Mouse (Mus musculus) CH12.LX (cell line): ENCODE data around the gene Syt8. TPM values are rescaled to one million over a fixed set of nuclear protein-coding genes. Genes with fewer than 3 reads are reported as not detected.

Source experiments
- DNase-seq: peaks from one replicate; pipeline ENCODE4 v3.0.0-alpha.2; 2013; ENCODE audit errors: extremely low read depth
- H3K27ac ChIP-seq: 2 replicates; pipeline ENCODE4 v1.5.1; 2012; ENCODE audit warnings: low read depth, mild to moderate bottlenecking, control low read depth, moderate library complexity; ENCODE audit not compliant: insufficient read depth
- H3K27me3 ChIP-seq: replicated peaks from 2 replicates; pipeline ENCODE3; 2012; ENCODE audit warnings: inconsistent platforms
- H3K36me3 ChIP-seq, 2 experiments: replicated peaks in 1 of 2; 2 replicates each; pipeline versions ENCODE3 to v1.6.1; 2012; ENCODE audit warnings: inconsistent platforms in 1 of 2, low read length in 1 of 2, mild to moderate bottlenecking in 1 of 2, mixed read lengths in 1 of 2, moderate library complexity in 1 of 2; ENCODE audit not compliant: control insufficient read depth in 1 of 2, insufficient read depth in 1 of 2
- H3K4me1 ChIP-seq, 2 experiments: 2 replicates each; pipeline ENCODE4 v1.6.1; 2012; ENCODE audit warnings: inconsistent platforms in 1 of 2, moderate library complexity in 1 of 2; ENCODE audit not compliant: insufficient read depth in 2 of 2, control insufficient read depth in 1 of 2
- H3K4me2 ChIP-seq: 2 replicates; pipeline ENCODE4 v1.6.1; 2012; ENCODE audit warnings: low read depth, mild to moderate bottlenecking, control low read depth; ENCODE audit not compliant: poor library complexity, insufficient read depth, severe bottlenecking
- H3K4me3 ChIP-seq, 3 experiments: fragments of 150-350 bp in 1 of 3; sonication (generic) in 1 of 3; replicated peaks in 1 of 3; 2 replicates each; pipeline versions ENCODE3 to v1.5.1; 2011 to 2012; ENCODE audit warnings: low read depth in 2 of 3, low read length in 2 of 3, mild to moderate bottlenecking in 2 of 3, moderate library complexity in 2 of 3, control low read depth in 1 of 3, improper control_type of control experiment in 1 of 3, inconsistent platforms in 1 of 3, mixed read lengths in 1 of 3; ENCODE audit not compliant: poor library complexity in 1 of 3
- H3K79me2 ChIP-seq: replicated peaks from 2 replicates; pipeline ENCODE4 v1.6.1; 2012; ENCODE audit warnings: mild to moderate bottlenecking, moderate library complexity; ENCODE audit not compliant: control insufficient read depth, poor library complexity, insufficient read depth, severe bottlenecking; ENCODE audit errors: extremely low read depth
- H3K9ac ChIP-seq: 2 replicates; pipeline ENCODE4 v1.6.1; 2012; ENCODE audit warnings: low read depth, mild to moderate bottlenecking, control low read depth, moderate library complexity; ENCODE audit not compliant: insufficient read depth
- H3K9me3 ChIP-seq: replicated peaks from 2 replicates; pipeline ENCODE3; 2012; ENCODE audit warnings: low read length, inconsistent platforms, mixed read lengths
- BHLHE40 ChIP-seq: IDR thresholded peaks from 2 replicates; pipeline ENCODE4 v1.6.1; 2011; ENCODE audit warnings: mild to moderate bottlenecking, low read depth, low read length, improper control_type of control experiment
- CTCF ChIP-seq, 2 experiments: IDR thresholded peaks in 1 of 2; conservative IDR thresholded peaks in 1 of 2; 2 replicates each; pipeline ENCODE4 v1.5.1; 2011 to 2012; ENCODE audit warnings: low read depth in 2 of 2, low read length in 2 of 2, improper control_type of control experiment in 1 of 2, inconsistent platforms in 1 of 2, mild to moderate bottlenecking in 1 of 2, moderate library complexity in 1 of 2
- EP300 ChIP-seq: IDR thresholded peaks from 2 replicates; pipeline ENCODE4 v1.6.1; 2011; ENCODE audit warnings: low read length, improper control_type of control experiment
- ETS1 ChIP-seq: conservative IDR thresholded peaks from 2 replicates; pipeline ENCODE4 v1.6.1; 2012; ENCODE audit warnings: low read depth, mild to moderate bottlenecking, inconsistent platforms, low read length, improper control_type of control experiment, moderate library complexity
- GABPA ChIP-seq: IDR thresholded peaks from 2 replicates; pipeline ENCODE4 v1.6.1; 2012; ENCODE audit warnings: low read depth, low read length, improper control_type of control experiment, inconsistent platforms; ENCODE audit not compliant: insufficient replicate concordance
- HCFC1 ChIP-seq: IDR thresholded peaks from 2 replicates; pipeline ENCODE4 v1.6.1; 2012; ENCODE audit warnings: low read depth, mild to moderate bottlenecking, inconsistent platforms, low read length, improper control_type of control experiment
- IRF4 ChIP-seq: IDR thresholded peaks from 2 replicates; pipeline ENCODE4 v1.6.1; 2014; ENCODE audit warnings: low read depth, mild to moderate bottlenecking, inconsistent platforms, low read length, improper control_type of control experiment
- JUND ChIP-seq: conservative IDR thresholded peaks from 2 replicates; pipeline ENCODE4 v1.6.1; 2011; ENCODE audit warnings: low read depth, low read length, improper control_type of control experiment
- MAX ChIP-seq: IDR thresholded peaks from 2 replicates; pipeline ENCODE4 v1.6.1; 2011; ENCODE audit warnings: low read length, improper control_type of control experiment
- NRF1 ChIP-seq: IDR thresholded peaks from 2 replicates; pipeline ENCODE4 v1.6.1; 2014; ENCODE audit warnings: low read depth, mild to moderate bottlenecking, inconsistent platforms, low read length, improper control_type of control experiment, moderate library complexity
- PAX5 ChIP-seq: IDR thresholded peaks from 2 replicates; pipeline ENCODE4 v1.6.1; 2012; ENCODE audit warnings: low read length, inconsistent platforms, mixed read lengths
- RAD21 ChIP-seq: IDR thresholded peaks from 2 replicates; pipeline ENCODE4 v1.6.1; 2011; ENCODE audit warnings: low read depth, mild to moderate bottlenecking, low read length, improper control_type of control experiment, moderate library complexity
- RCOR1 ChIP-seq: conservative IDR thresholded peaks from 2 replicates; pipeline ENCODE4 v1.6.1; 2012; ENCODE audit warnings: low read depth, mild to moderate bottlenecking, inconsistent platforms, low read length, improper control_type of control experiment
- TCF12 ChIP-seq: IDR thresholded peaks from 2 replicates; pipeline ENCODE4 v1.6.1; 2014; ENCODE audit warnings: low read depth, mild to moderate bottlenecking, inconsistent platforms, low read length, improper control_type of control experiment
- UBTF ChIP-seq: IDR thresholded peaks from 2 replicates; pipeline ENCODE4 v1.6.1; 2012; ENCODE audit warnings: low read depth, mild to moderate bottlenecking, inconsistent platforms, low read length, improper control_type of control experiment, moderate library complexity
- USF1 ChIP-seq: IDR thresholded peaks from 2 replicates; pipeline ENCODE4 v1.6.1; 2014; ENCODE audit warnings: low read depth, mild to moderate bottlenecking, inconsistent platforms, low read length, improper control_type of control experiment
- ZC3H11A ChIP-seq: IDR thresholded peaks from 2 replicates; pipeline ENCODE4 v1.6.1; 2012; ENCODE audit warnings: low read depth, mild to moderate bottlenecking, inconsistent platforms, low read length, improper control_type of control experiment
- ZKSCAN1 ChIP-seq: IDR thresholded peaks from 2 replicates; pipeline ENCODE4 v1.6.1; 2012; ENCODE audit warnings: low read depth, inconsistent platforms, low read length, improper control_type of control experiment, borderline replicate concordance
- ZMIZ1 ChIP-seq: IDR thresholded peaks from 2 replicates; pipeline ENCODE4 v1.6.1; 2012; ENCODE audit warnings: low read depth, mild to moderate bottlenecking, inconsistent platforms, low read length, improper control_type of control experiment
- dilution Hi-C: fragments of 300-500 bp; cut with MboI; formaldehyde crosslinking; loops from 2 replicates; pipeline ENCODE4 v1.14.3; 2020; ENCODE audit warnings: low sequenced_read_pairs; ENCODE audit not compliant: extremely low pct_unique_long_range_greater_than_20kb, extremely low pct_ligation_motif_present
- in situ Hi-C: fragments of 300-500 bp; cut with MboI; formaldehyde crosslinking; loops from 3 replicates; pipeline ENCODE4 v1.14.3; 2019; ENCODE audit warnings: low sequenced_read_pairs, low pct_ligation_motif_present, low pct_unique_long_range_greater_than_20kb, mixed read lengths
- polyA plus RNA-seq: library from polyadenylated mRNA; unstranded; fragments of >175 nt; gene quantifications from 2 replicates; pipeline ENCODE4 v1.2.1, GENCODE M21; 2012; ENCODE audit warnings: low read depth; ENCODE audit not compliant: insufficient read length
- total RNA-seq, 2 experiments: library from RNA; depleted of rRNA; stranded (reverse); fragments of 300-350 nt in 1 of 2; fragments of >200 nt in 1 of 2; gene quantifications; 2 replicates each; pipeline ENCODE4 v1.2.3; 2012 to 2014

Gene Syt8
- total and polyA plus RNA-seq, 3 experiments = not detected

GRCm38 (mm10) chr7:142471884-142472570 lies 37.4 kb downstream of the Syt8 start:
- Histone ChIP-seq H3K4me3 (no peak overlapping the region), H3K36me3 (peaks cover 61 to 97% of the 10 kb centered on the region in 2 experiments), H3K27me3 (no peaks in the 10 kb centered on the region), H3K9ac (no peak overlapping the region), H3K4me2 (no peak overlapping the region), H3K79me2 (peaks cover 50% of the 10 kb centered on the region), H3K4me1 (peaks cover 10 to 94% of the 10 kb centered on the region in 2 experiments), H3K9me3 (no peaks in the 10 kb centered on the region), H3K27ac (no peak overlapping the region)
- no peak for DNase-seq
- TF ChIP-seq ZMIZ1 = no peak
- TF ChIP-seq NRF1 = no peak
- no peak for TF ChIP-seq RCOR1
- no peak for TF ChIP-seq CTCF (conservative IDR thresholded peaks at IDR 0.05 in 1 of 2, IDR thresholded peaks at IDR 0.05 in 1 of 2; ENCODE audit: low read depth in 2 of 2, low read length in 2 of 2)
- no peak for TF ChIP-seq BHLHE40
- TF ChIP-seq ETS1 = no peak
- TF ChIP-seq IRF4 = no peak
- no peak for TF ChIP-seq TCF12
- no peak for TF ChIP-seq PAX5
- no peak for TF ChIP-seq RAD21
- TF ChIP-seq MAX = no peak
- TF ChIP-seq USF1 = no peak
- dilution Hi-C loops (no loop called here), in situ Hi-C loops (loop anchor here (25.0 kb wide), 1 partner anchor 540 kb away; the partner anchor contains the start of gene Tspan32)

- H3K4me1 ChIP-seq = peaks cover 10 to 92% of the 10 kb centered on the region in 2 experiments
- no peak overlapping the region for H3K27ac ChIP-seq
- peaks cover 60 to 97% of the 10 kb centered on the region in 2 experiments for H3K36me3 ChIP-seq
- no peak for DNase-seq
- no peak overlapping the region for H3K4me2 ChIP-seq
- H3K9ac ChIP-seq = no peak overlapping the region
- dilution Hi-C loops (no loop called here), in situ Hi-C loops (loop anchor here (25.0 kb wide), 1 partner anchor 539 kb away; the partner anchor contains the start of gene Tspan32)
- H3K9me3 ChIP-seq = no peaks in the 10 kb centered on the region
- peaks cover 48% of the 10 kb centered on the region for H3K79me2 ChIP-seq
- no peak overlapping the region for H3K4me3 ChIP-seq
- no peaks in the 10 kb centered on the region for H3K27me3 ChIP-seq
- no peak for TF ChIP-seq MAX
- TF ChIP-seq BHLHE40 = no peak
- TF ChIP-seq USF1 = no peak
- no peak for TF ChIP-seq UBTF
- no peak for TF ChIP-seq ZKSCAN1
- no peak for TF ChIP-seq IRF4
- no peak for TF ChIP-seq GABPA
- no peak for TF ChIP-seq ZC3H11A
- TF ChIP-seq JUND = no peak
- TF ChIP-seq EP300 = no peak
- no peak for TF ChIP-seq HCFC1
- no peak for TF ChIP-seq RCOR1
- TF ChIP-seq, all 38 proteins: peak for 0
These were observed 38.3 kb downstream of the Syt8 start for GRCm38 (mm10) chr7:142472936-142473335.
